Mouse (Mus musculus): ENCODE data around the gene 1700021F07Rik. TPM values are rescaled to one million over a fixed set of nuclear protein-coding genes. Genes with fewer than 3 reads are reported as not detected.

Gene 1700021F07Rik
- polyA plus RNA-seq (2015; fragmentation: Nextera tagmentation; extraction: Ambion mirVana), result not detected in 2 replicates

- Histone ChIP-seq H3K36me3 (no peaks in the 10 kb centered on the region), H3K9me3 (replicated peaks) (no peaks in the 10 kb centered on the region), H3K27me3 (replicated peaks) (no peaks in the 10 kb centered on the region), H3K4me3 (replicated peaks) (no peak within 1 kb of the TSS), H3K27ac (replicated peaks) (no peak within 1 kb of the TSS), H3K4me2 (no peak within 1 kb of the TSS), H3K4me1 (no peaks in the 10 kb centered on the region), H3K9ac (replicated peaks) (no peak within 1 kb of the TSS)
- 93% methylated on average over 18 of the region's 18 CpGs for WGBS
- ATAC-seq (ENCODE audit: low FRiP score), result no peak
Observed at GRCm38 (mm10) chr2:173522376-173522775, at the start of gene 1700021F07Rik. Gene 1700021F07Rik (plus strand): TSS chr2:173522586.

GRCm38 (mm10) chr2:173473233-173473632 is 49.2 kb upstream of the 1700021F07Rik start:
- 39% methylated on average over 11 of the region's 11 CpGs for WGBS
- H3K36me3 ChIP-seq, result no peaks in the 10 kb centered on the region
- no peak overlapping the region for H3K27ac ChIP-seq (replicated peaks)
- H3K9me3 ChIP-seq (replicated peaks), result no peaks in the 10 kb centered on the region
- ATAC-seq (ENCODE audit: low FRiP score), result no peak
- no peaks in the 10 kb centered on the region for H3K27me3 ChIP-seq (replicated peaks)
- no peak overlapping the region; the same call in 1 of the 2 replicates for H3K4me2 ChIP-seq
- no peak overlapping the region for H3K4me3 ChIP-seq (replicated peaks)
- no peaks in the 10 kb centered on the region for H3K4me1 ChIP-seq
- H3K9ac ChIP-seq (replicated peaks), result no peak overlapping the region

- WGBS, result 91% methylated on average over 12 of the region's 12 CpGs
- no peak for ATAC-seq (ENCODE audit: low FRiP score)
Observed at GRCm38 (mm10) chr2:173479050-173479449, 43.3 kb upstream of the 1700021F07Rik start.

GRCm38 (mm10) chr2:173484486-173484885 is 37.9 kb upstream of the 1700021F07Rik start:
- ATAC-seq (ENCODE audit: low FRiP score), result no peak
- Histone ChIP-seq H3K9me3 (replicated peaks) (no peaks in the 10 kb centered on the region), H3K4me3 (replicated peaks) (no peak overlapping the region), H3K27me3 (replicated peaks) (no peaks in the 10 kb centered on the region), H3K4me1 (no peaks in the 10 kb centered on the region), H3K4me2 (no peak overlapping the region), H3K36me3 (no peaks in the 10 kb centered on the region), H3K27ac (replicated peaks) (no peak overlapping the region), H3K9ac (replicated peaks) (no peak overlapping the region)
- 88% methylated on average over 4 of the region's 4 CpGs for WGBS

More at GRCm38 (mm10) chr2:173479050-173479449, 43.3 kb upstream of the 1700021F07Rik start:
- Histone ChIP-seq H3K4me3 (replicated peaks) (no peak overlapping the region), H3K9ac (replicated peaks) (no peak overlapping the region), H3K36me3 (no peaks in the 10 kb centered on the region), H3K9me3 (replicated peaks) (no peaks in the 10 kb centered on the region), H3K27ac (replicated peaks) (no peak overlapping the region), H3K4me2 (no peak overlapping the region), H3K4me1 (no peaks in the 10 kb centered on the region), H3K27me3 (replicated peaks) (no peaks in the 10 kb centered on the region)

DNA sequence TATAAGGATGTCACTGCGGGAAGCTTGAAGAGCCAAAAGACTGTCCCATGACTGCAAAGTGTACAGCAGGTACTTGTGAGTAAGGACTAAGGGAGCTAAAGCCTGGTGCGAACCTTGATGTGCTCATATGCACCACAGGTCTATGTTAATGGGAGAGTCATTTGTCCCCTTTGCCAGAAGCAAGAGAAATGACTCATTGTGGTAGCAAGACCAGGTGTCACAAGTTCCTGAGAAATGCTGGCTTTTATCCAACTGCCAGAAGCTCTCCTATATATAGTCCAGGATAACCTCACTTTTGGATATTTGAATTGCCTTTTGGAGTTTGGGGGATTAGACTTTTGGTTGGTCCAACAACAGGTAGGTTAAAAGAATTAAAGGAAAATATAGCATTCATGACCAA is 22.8 kb upstream of the 1700021F07Rik start:
- Histone ChIP-seq H3K36me3 (no peaks in the 10 kb centered on the region), H3K4me3 (replicated peaks) (no peak overlapping the region), H3K9me3 (replicated peaks) (no peaks in the 10 kb centered on the region), H3K4me1 (no peaks in the 10 kb centered on the region), H3K27ac (replicated peaks) (no peak overlapping the region), H3K27me3 (replicated peaks) (no peaks in the 10 kb centered on the region), H3K4me2 (no peak overlapping the region), H3K9ac (replicated peaks) (no peak overlapping the region)
- ATAC-seq (ENCODE audit: low FRiP score), result no peak
- WGBS, result 96% methylated on average over 2 of the region's 2 CpGs

GRCm38 (mm10) chr2:173513977-173514376 is 8.4 kb upstream of the 1700021F07Rik start:
- Histone ChIP-seq H3K4me2 (no peak overlapping the region), H3K9me3 (replicated peaks) (no peaks in the 10 kb centered on the region), H3K4me3 (replicated peaks) (no peak overlapping the region), H3K9ac (replicated peaks) (no peak overlapping the region), H3K27me3 (replicated peaks) (no peaks in the 10 kb centered on the region), H3K4me1 (peaks cover 4% of the 10 kb centered on the region; the same call in 1 of the 2 replicates), H3K36me3 (no peaks in the 10 kb centered on the region), H3K27ac (replicated peaks) (no peak overlapping the region)
- ATAC-seq (ENCODE audit: low FRiP score), result no peak
- WGBS, result 93% methylated on average over 6 of the region's 6 CpGs

- H3K9me3 ChIP-seq (replicated peaks), result no peaks in the 10 kb centered on the region
- no peak overlapping the region for H3K4me2 ChIP-seq
- no peaks in the 10 kb centered on the region for H3K36me3 ChIP-seq
- H3K4me1 ChIP-seq, result peaks cover 4% of the 10 kb centered on the region; the same call in 1 of the 2 replicates
- no peak overlapping the region for H3K9ac ChIP-seq (replicated peaks)
- H3K4me3 ChIP-seq (replicated peaks), result no peak overlapping the region
- no peak overlapping the region for H3K27ac ChIP-seq (replicated peaks)
- ATAC-seq (ENCODE audit: low FRiP score), result no peak
- WGBS, result 64% methylated on average over 6 of the region's 6 CpGs
- H3K27me3 ChIP-seq (replicated peaks), result no peaks in the 10 kb centered on the region
Observed at GRCm38 (mm10) chr2:173515186-173515585, 7.2 kb upstream of the 1700021F07Rik start.

DNA sequence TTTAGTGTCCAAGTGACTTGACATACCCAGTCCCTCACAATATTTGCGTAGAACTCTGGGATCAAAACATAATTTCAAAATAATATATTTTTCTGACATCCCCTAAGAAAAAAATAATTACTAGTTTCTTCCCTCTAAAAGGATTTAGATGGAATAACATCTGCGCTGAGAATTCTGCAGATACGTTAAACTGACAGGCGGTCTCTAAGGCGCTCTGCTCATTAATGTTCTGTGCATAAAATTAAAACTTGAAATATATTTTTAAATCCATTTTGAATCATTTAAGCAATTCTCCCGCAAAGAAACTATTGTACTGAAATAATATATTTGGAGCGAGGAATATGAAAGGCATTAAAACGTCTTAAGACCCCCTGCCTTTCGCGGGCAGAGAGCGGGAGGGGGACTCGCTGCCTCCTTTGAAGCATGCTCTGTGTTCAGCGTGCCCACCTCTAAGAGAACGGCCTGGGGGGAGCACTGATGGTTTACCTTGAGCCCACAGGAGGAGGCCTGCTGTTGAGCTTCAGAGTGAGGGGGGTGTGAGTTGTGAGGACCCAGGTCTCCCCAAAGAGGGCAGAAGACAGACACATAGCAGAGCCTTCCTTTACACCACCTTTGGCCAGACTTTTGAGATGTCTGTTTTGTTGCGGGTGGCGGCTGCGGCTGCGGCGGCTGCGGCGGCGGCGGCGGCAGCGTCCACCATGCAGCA is 6.1 kb upstream of the 1700021F07Rik start:
- no peaks in the 10 kb centered on the region for H3K36me3 ChIP-seq
- no peak overlapping the region for H3K4me2 ChIP-seq
- no peak overlapping the region for H3K9ac ChIP-seq (replicated peaks)
- H3K4me3 ChIP-seq (replicated peaks), result no peak overlapping the region
- ATAC-seq (ENCODE audit: low FRiP score), result no peak
- 81% methylated on average over 25 of the region's 25 CpGs for WGBS
- H3K4me1 ChIP-seq, result peaks cover 4% of the 10 kb centered on the region; the same call in 1 of the 2 replicates
- no peak overlapping the region for H3K27ac ChIP-seq (replicated peaks)
- no peaks in the 10 kb centered on the region for H3K27me3 ChIP-seq (replicated peaks)
- no peaks in the 10 kb centered on the region for H3K9me3 ChIP-seq (replicated peaks)

DNA sequence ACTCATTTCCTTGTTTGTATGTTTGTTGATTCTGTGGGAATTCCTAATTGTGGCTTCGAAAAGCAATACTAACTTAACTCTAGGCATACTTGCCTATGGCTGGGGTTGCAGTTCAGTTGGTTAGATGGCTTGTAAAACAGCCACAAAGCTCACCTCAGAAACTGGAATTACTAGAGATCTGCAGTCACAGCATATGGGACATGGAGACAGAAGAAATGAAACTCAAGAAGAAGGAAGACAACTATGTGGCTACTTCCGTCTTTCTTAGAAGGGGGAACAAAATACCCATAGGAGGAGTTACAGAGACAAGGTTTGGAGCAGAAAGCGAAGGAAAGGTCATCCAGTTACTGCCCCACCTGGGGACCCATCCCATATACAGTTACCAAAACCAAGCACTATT is 6.1 kb downstream of the 1700021F07Rik start:
- ATAC-seq (ENCODE audit: low FRiP score), result no peak
- no peak overlapping the region for H3K4me3 ChIP-seq (replicated peaks)
- no peaks in the 10 kb centered on the region for H3K36me3 ChIP-seq
- H3K9me3 ChIP-seq (replicated peaks), result no peaks in the 10 kb centered on the region
- H3K4me2 ChIP-seq, result no peak overlapping the region
- no peak overlapping the region for H3K9ac ChIP-seq (replicated peaks)
- no peaks in the 10 kb centered on the region for H3K27me3 ChIP-seq (replicated peaks)
- WGBS, result 88% methylated on average over 3 of the region's 3 CpGs
- no peaks in the 10 kb centered on the region for H3K4me1 ChIP-seq
- H3K27ac ChIP-seq (replicated peaks), result no peak overlapping the region

GRCm38 (mm10) chr2:173532711-173533462 is 10.5 kb downstream of the 1700021F07Rik start:
- no peak overlapping the region for H3K4me3 ChIP-seq (replicated peaks)
- ATAC-seq (ENCODE audit: low FRiP score), result no peak
- H3K4me2 ChIP-seq, result no peak overlapping the region
- H3K27me3 ChIP-seq (replicated peaks), result no peaks in the 10 kb centered on the region
- WGBS, result 62% methylated on average over 15 of the region's 15 CpGs
- no peaks in the 10 kb centered on the region for H3K36me3 ChIP-seq
- no peak overlapping the region for H3K27ac ChIP-seq (replicated peaks)
- H3K9me3 ChIP-seq (replicated peaks), result no peaks in the 10 kb centered on the region
- no peaks in the 10 kb centered on the region for H3K4me1 ChIP-seq
- no peak overlapping the region for H3K9ac ChIP-seq (replicated peaks)

DNA sequence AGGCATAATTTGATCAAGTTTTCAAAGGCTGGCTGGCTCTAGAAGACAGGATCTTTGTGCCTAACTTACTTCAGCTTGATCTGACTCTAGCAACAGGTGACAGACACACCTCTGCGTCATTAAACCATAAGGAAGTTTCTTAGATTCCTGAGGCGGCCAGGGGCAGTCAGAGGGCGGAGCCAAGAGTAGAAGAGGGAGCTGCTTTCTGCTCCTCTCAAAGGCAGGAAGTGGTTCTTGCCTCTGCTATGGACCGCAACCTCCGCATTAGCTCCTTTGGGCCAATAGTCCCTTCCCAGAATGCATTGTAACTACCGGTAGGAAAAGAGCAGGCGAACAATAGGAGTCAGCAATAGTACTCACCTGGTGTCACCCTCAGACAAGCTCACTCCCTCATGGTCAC is 12.2 kb downstream of the 1700021F07Rik start:
- Histone ChIP-seq H3K9ac (replicated peaks) (no peak overlapping the region), H3K4me3 (replicated peaks) (no peak overlapping the region), H3K27me3 (replicated peaks) (no peaks in the 10 kb centered on the region), H3K4me2 (no peak overlapping the region), H3K9me3 (replicated peaks) (no peaks in the 10 kb centered on the region), H3K36me3 (no peaks in the 10 kb centered on the region), H3K4me1 (no peaks in the 10 kb centered on the region), H3K27ac (replicated peaks) (no peak overlapping the region)
- 81% methylated on average over 7 of the region's 7 CpGs for WGBS
- ATAC-seq (ENCODE audit: low FRiP score), result no peak

GRCm38 (mm10) chr2:173535390-173535789 is 13.0 kb downstream of the 1700021F07Rik start:
- WGBS, result 90% methylated on average over 18 of the region's 18 CpGs
- no peak for ATAC-seq (ENCODE audit: low FRiP score)

More at GRCm38 (mm10) chr2:173535390-173535789, 13.0 kb downstream of the 1700021F07Rik start:
- no peaks in the 10 kb centered on the region for H3K4me1 ChIP-seq
- no peak overlapping the region for H3K4me3 ChIP-seq (replicated peaks)
- H3K4me2 ChIP-seq, result no peak overlapping the region
- no peak overlapping the region for H3K9ac ChIP-seq (replicated peaks)
- H3K36me3 ChIP-seq, result no peaks in the 10 kb centered on the region
- no peaks in the 10 kb centered on the region for H3K27me3 ChIP-seq (replicated peaks)
- no peak overlapping the region for H3K27ac ChIP-seq (replicated peaks)
- H3K9me3 ChIP-seq (replicated peaks), result no peaks in the 10 kb centered on the region
